Mouse (Mus musculus) forebrain, embryonic 13.5 days (tissue): ENCODE measurements around the gene Ddah2. TPM values are rescaled to one million over a fixed set of nuclear protein-coding genes. Genes with fewer than 3 reads are reported as not detected.

Source experiments
- ATAC-seq: fragments of 200-750 bp; cut with Nextera tagmentation; 2 replicates; pipeline ENCODE4 v1.8.0; 2017
- H3K27ac ChIP-seq: fragments of 300-500 bp; sonication (generic); 2 replicates; pipeline ENCODE4 v1.5.1; 2015; ENCODE audit warnings: inconsistent platforms, mild to moderate bottlenecking, moderate library complexity
- H3K27me3 ChIP-seq: fragments of 300-500 bp; sonication (generic); 2 replicates; pipeline ENCODE4 v1.6.1; 2015; ENCODE audit warnings: mild to moderate bottlenecking, inconsistent platforms
- H3K36me3 ChIP-seq: fragments of 300-500 bp; sonication (generic); 2 replicates; pipeline ENCODE4 v1.6.1; 2015; ENCODE audit warnings: mild to moderate bottlenecking, inconsistent platforms; ENCODE audit not compliant: poor library complexity, severe bottlenecking
- H3K4me1 ChIP-seq: fragments of 300-500 bp; sonication (generic); 2 replicates; pipeline ENCODE4 v1.6.1; 2015; ENCODE audit warnings: inconsistent platforms
- H3K4me2 ChIP-seq: fragments of 300-500 bp; sonication (generic); 2 replicates; pipeline ENCODE4 v1.6.1; 2015; ENCODE audit warnings: inconsistent platforms, mild to moderate bottlenecking, moderate library complexity
- H3K4me3 ChIP-seq: fragments of 300-500 bp; sonication (generic); 2 replicates; pipeline ENCODE4 v1.5.1; 2015; ENCODE audit warnings: mild to moderate bottlenecking, inconsistent platforms
- H3K9ac ChIP-seq: fragments of 300-500 bp; sonication (generic); 2 replicates; pipeline ENCODE4 v1.6.1; 2015; ENCODE audit warnings: mild to moderate bottlenecking, inconsistent platforms
- H3K9me3 ChIP-seq: fragments of 300-500 bp; sonication (generic); replicated peaks from 2 replicates; pipeline ENCODE4 v1.6.1; 2016; ENCODE audit warnings: inconsistent platforms
- WGBS: fragments of 180-500 bp; shearing (Covaris S2); methylation state at CpG from one replicate; pipeline ENCODE4 v1.1.7; 2015; 5-methylcytosine and 5-hydroxymethylcytosine counted together
- polyA plus RNA-seq: library from polyadenylated mRNA; unstranded; fragments of >200 nt; fragmentation: Nextera tagmentation; extraction: Ambion mirVana; gene quantifications from 2 replicates; pipeline ENCODE4 v1.2.1, GENCODE M21; 2015

Ddah2 gene
- polyA plus RNA-seq, 1 experiment from 2014 or later = 566 TPM

GRCm38 (mm10) chr17:35058316-35058715 lies 519 bp upstream of the Ddah2 start:
- H3K36me3 ChIP-seq = peaks cover 65% of the 10 kb centered on the region
- no peak overlapping the region for H3K9ac ChIP-seq
- H3K27me3 ChIP-seq = peaks cover 3% of the 10 kb centered on the region; the same call in 1 of the 2 replicates
- peak overlapping the region; percentile 91 for H3K4me2 ChIP-seq
- WGBS = 78% methylated on average over 9 of the region's 9 CpGs
- H3K9me3 ChIP-seq = no peaks in the 10 kb centered on the region
- H3K27ac ChIP-seq = peak overlapping the region; percentile 94; the same call in 1 of the 2 replicates
- peak overlapping the region; percentile 79 for H3K4me3 ChIP-seq
- peaks cover 30% of the 10 kb centered on the region for H3K4me1 ChIP-seq
- ATAC-seq = 0 out of 2 replicates have a peak, but pooled peaks have one; percentile 0

GRCm38 (mm10) chr17:35060071-35060470 lies 1.2 kb downstream of the Ddah2 start:
- Histone ChIP-seq H3K27me3 (peaks cover 21% of the 10 kb centered on the region), H3K4me2 (peak overlapping the region; percentile 91), H3K9me3 (no peaks in the 10 kb centered on the region), H3K36me3 (peaks cover 53% of the 10 kb centered on the region), H3K27ac (peak overlapping the region; percentile 94; the same call in 1 of the 2 replicates), H3K4me3 (peak overlapping the region; percentile 79), H3K4me1 (peaks cover 40% of the 10 kb centered on the region), H3K9ac (peak overlapping the region; percentile 90)
- ATAC-seq = 0 out of 2 replicates have a peak, but pooled peaks have one; percentile 1
- WGBS = 23% methylated on average over 14 of the region's 14 CpGs

DNA sequence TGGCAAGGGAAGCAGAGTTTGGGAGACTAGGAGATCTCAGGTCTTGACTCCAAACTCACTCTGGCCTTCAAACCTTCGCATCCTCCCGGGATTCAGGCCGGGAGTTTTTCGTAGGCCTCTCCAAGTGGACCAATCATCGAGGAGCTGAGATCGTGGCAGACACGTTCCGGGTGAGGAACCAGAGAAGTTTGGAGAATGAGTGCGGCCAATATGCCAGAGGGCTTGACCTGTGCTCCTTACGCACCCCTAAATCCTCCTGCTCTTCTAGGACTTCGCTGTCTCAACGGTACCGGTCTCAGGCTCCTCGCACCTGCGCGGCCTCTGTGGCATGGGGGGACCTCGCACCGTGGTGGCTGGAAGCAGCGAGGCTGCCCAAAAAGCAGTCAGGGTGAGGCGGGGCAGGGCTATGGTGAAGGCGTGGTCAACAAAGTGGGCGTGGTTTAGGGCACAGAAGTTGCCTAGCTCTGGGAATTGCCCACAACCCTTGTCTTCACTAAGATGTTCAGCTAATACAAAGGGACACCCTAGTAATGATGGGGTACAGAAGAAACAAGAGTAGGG lies 2.0 kb downstream of the Ddah2 start:
- Histone ChIP-seq H3K9me3 (no peaks in the 10 kb centered on the region), H3K27me3 (peaks cover 28% of the 10 kb centered on the region), H3K4me3 (peak overlapping the region; percentile 79), H3K36me3 (peaks cover 47% of the 10 kb centered on the region), H3K4me1 (peaks cover 47% of the 10 kb centered on the region), H3K4me2 (peak overlapping the region; percentile 91), H3K27ac (no peak overlapping the region), H3K9ac (peak overlapping the region; percentile 90)
- WGBS = 60% methylated on average over 22 of the region's 22 CpGs
- ATAC-seq = no peak

- H3K9ac ChIP-seq = peak overlapping the region; percentile 43
- H3K9me3 ChIP-seq = no peaks in the 10 kb centered on the region
- H3K27me3 ChIP-seq = peaks cover 33% of the 10 kb centered on the region
- H3K36me3 ChIP-seq = peaks cover 42% of the 10 kb centered on the region
- peak overlapping the region; percentile 79; the same call in 1 of the 2 replicates for H3K4me3 ChIP-seq
- H3K4me2 ChIP-seq = peak overlapping the region; percentile 91; the same call in 1 of the 2 replicates
- H3K27ac ChIP-seq = no peak overlapping the region
- H3K4me1 ChIP-seq = peaks cover 47% of the 10 kb centered on the region
- no peak for ATAC-seq
- 78% methylated on average over 8 of the region's 8 CpGs for WGBS
These were observed 2.5 kb downstream of the Ddah2 start for GRCm38 (mm10) chr17:35061299-35061698.

GRCm38 (mm10) chr17:35063466-35063865 lies 4.6 kb downstream of the Ddah2 start:
- no peak for ATAC-seq
- 89% methylated on average over 3 of the region's 3 CpGs for WGBS

DNA sequence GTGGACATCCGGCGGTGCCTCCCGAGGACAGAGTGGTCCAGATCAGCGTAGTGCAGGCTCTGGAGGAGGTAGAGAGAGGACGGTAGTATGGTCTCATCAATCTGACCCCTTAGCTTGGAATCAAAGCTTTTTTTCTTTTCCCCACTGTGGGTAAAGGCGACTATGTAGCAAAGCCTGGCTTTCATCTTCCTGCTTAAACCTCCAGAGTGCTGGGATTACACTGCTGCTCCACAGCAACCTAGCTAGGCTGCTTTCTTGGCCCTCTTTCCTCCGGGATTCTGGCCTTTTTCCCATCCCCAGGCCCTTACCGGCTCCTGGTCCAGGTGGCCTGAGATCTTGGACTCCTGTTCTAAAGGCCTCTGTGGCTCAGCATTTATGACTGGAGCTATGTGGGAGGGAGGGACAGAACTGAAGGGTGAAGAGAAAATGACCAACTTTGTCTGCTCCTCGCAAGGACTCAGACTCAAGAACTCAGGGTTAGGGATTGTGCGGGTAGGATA lies 5.6 kb downstream of the Ddah2 start:
- peak overlapping the region; percentile 25; the same call in 1 of the 2 replicates for H3K4me3 ChIP-seq
- peak overlapping the region; percentile 8; the same call in 1 of the 2 replicates for H3K9ac ChIP-seq
- H3K36me3 ChIP-seq = peaks cover 32% of the 10 kb centered on the region
- ATAC-seq = no peak
- H3K27me3 ChIP-seq = peaks cover 49% of the 10 kb centered on the region
- H3K9me3 ChIP-seq = no peaks in the 10 kb centered on the region
- H3K4me2 ChIP-seq = peak overlapping the region; percentile 57
- H3K4me1 ChIP-seq = peaks cover 40% of the 10 kb centered on the region
- no peak overlapping the region for H3K27ac ChIP-seq
- 34% methylated on average over 10 of the region's 10 CpGs for WGBS

More at GRCm38 (mm10) chr17:35063466-35063865, 4.6 kb downstream of the Ddah2 start:
- Histone ChIP-seq H3K4me1 (peaks cover 44% of the 10 kb centered on the region), H3K9ac (no peak overlapping the region), H3K9me3 (no peaks in the 10 kb centered on the region), H3K4me3 (no peak overlapping the region), H3K36me3 (peaks cover 32% of the 10 kb centered on the region), H3K27ac (no peak overlapping the region), H3K27me3 (peaks cover 49% of the 10 kb centered on the region), H3K4me2 (no peak overlapping the region)

GRCm38 (mm10) chr17:35064951-35065947 lies 6.4 kb downstream of the Ddah2 start, which contains the start of gene Ly6g6c:
Gene Ly6g6c, plus strand, starts transcription at chr17:35065388.
- H3K4me2 ChIP-seq = peak within 1 kb of the TSS; percentile 57
- WGBS = 1% methylated on average over 48 of the region's 48 CpGs
- peaks cover 49% of the 10 kb centered on the region for H3K27me3 ChIP-seq
- peaks cover 30% of the 10 kb centered on the region for H3K36me3 ChIP-seq
- no peaks in the 10 kb centered on the region for H3K9me3 ChIP-seq
- H3K4me1 ChIP-seq = peaks cover 33% of the 10 kb centered on the region
- H3K9ac ChIP-seq = peak within 1 kb of the TSS; percentile 52
- ATAC-seq = no peak; the same call in 1 of the 2 replicates
- H3K4me3 ChIP-seq = peak within 1 kb of the TSS; percentile 25
- H3K27ac ChIP-seq = no peak within 1 kb of the TSS

GRCm38 (mm10) chr17:35066084-35066483 lies 7.2 kb downstream of the Ddah2 start, which contains the start of gene Mpig6b:
Gene Mpig6b, minus strand, starts transcription at chr17:35066184.
- Histone ChIP-seq H3K4me2 (peak within 1 kb of the TSS; percentile 57), H3K4me3 (peak within 1 kb of the TSS; percentile 25), H3K27me3 (peaks cover 49% of the 10 kb centered on the region), H3K27ac (no peak within 1 kb of the TSS), H3K9me3 (no peaks in the 10 kb centered on the region), H3K36me3 (peaks cover 22% of the 10 kb centered on the region), H3K9ac (peak within 1 kb of the TSS; percentile 52), H3K4me1 (peaks cover 25% of the 10 kb centered on the region)
- WGBS = 45% methylated on average over 10 of the region's 10 CpGs
- no peak for ATAC-seq

DNA sequence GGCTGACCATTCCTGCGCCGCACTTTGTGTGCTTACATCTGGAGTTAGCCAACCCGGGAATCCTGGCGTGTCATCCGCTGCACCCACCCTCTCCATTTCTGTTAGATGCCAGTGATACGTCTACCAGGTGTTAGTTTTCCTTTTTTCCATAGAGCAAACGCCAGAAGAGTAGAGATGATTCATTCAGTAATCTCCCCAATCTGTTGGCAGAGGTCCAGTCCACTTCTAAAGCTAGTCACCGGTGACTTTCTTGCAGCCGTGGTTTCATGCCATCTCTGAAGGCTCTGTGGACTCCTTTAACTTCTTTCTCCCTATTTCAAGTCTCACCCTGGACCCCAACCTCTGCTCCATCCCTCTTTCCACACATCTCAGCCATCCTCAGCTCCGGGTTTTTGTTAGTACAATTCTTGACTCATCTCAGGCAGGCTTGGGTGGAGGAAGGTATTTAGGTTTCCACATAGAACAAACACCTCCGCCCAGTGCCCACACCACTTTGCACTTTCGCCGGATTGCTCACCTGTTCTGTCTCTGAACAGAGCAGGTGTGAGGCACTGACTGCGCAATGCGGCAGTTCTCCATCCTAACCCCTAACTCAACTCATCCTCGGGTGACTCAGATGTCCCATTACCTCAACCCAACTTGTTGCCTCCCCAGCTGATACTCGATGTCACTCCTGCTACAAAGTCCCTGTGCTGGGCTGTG lies 9.5 kb downstream of the Ddah2 start:
- no peaks in the 10 kb centered on the region for H3K9me3 ChIP-seq
- peaks cover 17% of the 10 kb centered on the region for H3K4me1 ChIP-seq
- H3K4me2 ChIP-seq = no peak overlapping the region
- 88% methylated on average over 17 of the region's 17 CpGs for WGBS
- no peak for ATAC-seq
- peaks cover under 1% of the 10 kb centered on the region; the same call in 1 of the 2 replicates for H3K36me3 ChIP-seq
- H3K9ac ChIP-seq = no peak overlapping the region
- H3K27ac ChIP-seq = no peak overlapping the region
- no peak overlapping the region for H3K4me3 ChIP-seq
- H3K27me3 ChIP-seq = peaks cover 46% of the 10 kb centered on the region

GRCm38 (mm10) chr17:35070556-35071229 lies 11.9 kb downstream of the Ddah2 start:
- Histone ChIP-seq H3K4me3 (no peak overlapping the region), H3K9me3 (no peaks in the 10 kb centered on the region), H3K27me3 (peaks cover 22% of the 10 kb centered on the region), H3K4me2 (no peak overlapping the region), H3K27ac (no peak overlapping the region), H3K9ac (no peak overlapping the region), H3K4me1 (peaks cover under 1% of the 10 kb centered on the region), H3K36me3 (no peaks in the 10 kb centered on the region)
- ATAC-seq = no peak
- 69% methylated on average over 6 of the region's 6 CpGs for WGBS

GRCm38 (mm10) chr17:35071454-35071853 lies 12.6 kb downstream of the Ddah2 start:
- no peaks in the 10 kb centered on the region for H3K9me3 ChIP-seq
- WGBS = 87% methylated on average over 9 of the region's 9 CpGs
- no peak overlapping the region for H3K4me2 ChIP-seq
- H3K9ac ChIP-seq = no peak overlapping the region
- no peak overlapping the region for H3K27ac ChIP-seq
- H3K4me1 ChIP-seq = peaks cover 3% of the 10 kb centered on the region; the same call in 1 of the 2 replicates
- ATAC-seq = no peak
- peaks cover 15% of the 10 kb centered on the region for H3K27me3 ChIP-seq
- no peak overlapping the region for H3K4me3 ChIP-seq
- H3K36me3 ChIP-seq = no peaks in the 10 kb centered on the region
